Mouse (Mus musculus) ES-Bruce4 (cell line): ENCODE measurements at regions not wholly inside any gene's neighbourhood (a gene's known extent, or its start where the extent isn't known, plus 50 kb on each side); places are given as distances from the start of the nearest gene placed in this dataset.
A peak's percentile ranks its signal among the peaks of the same experiment; 100 is the strongest.

Experiments used
- H3K27ac ChIP-seq: 2 replicates; pipeline ENCODE4 v1.5.1; 2012; ENCODE audit warnings: low read length, inconsistent platforms; ENCODE audit not compliant: insufficient read depth
- H3K27me3 ChIP-seq: 2 replicates; pipeline ENCODE4 v1.6.1; 2012; ENCODE audit warnings: mild to moderate bottlenecking, low read length, inconsistent platforms; ENCODE audit not compliant: control insufficient read depth, poor library complexity, insufficient read depth, severe bottlenecking
- H3K36me3 ChIP-seq: 2 replicates; pipeline ENCODE4 v1.6.1; 2012; ENCODE audit warnings: inconsistent platforms, mild to moderate bottlenecking, low read length, moderate library complexity; ENCODE audit not compliant: control insufficient read depth, poor library complexity, insufficient read depth, severe bottlenecking
- H3K4me1 ChIP-seq: one replicate; pipeline ENCODE4 v1.8.1; 2011; ENCODE audit warnings: low read length; ENCODE audit not compliant: control insufficient read depth, insufficient read depth
- H3K4me3 ChIP-seq: 2 replicates; pipeline ENCODE4 v1.5.1; 2011; ENCODE audit warnings: low read depth, mild to moderate bottlenecking, low read length
- H3K9ac ChIP-seq: 2 replicates; pipeline ENCODE4 v1.6.1; 2012; ENCODE audit warnings: low read depth, mild to moderate bottlenecking, inconsistent platforms; ENCODE audit not compliant: poor library complexity, severe bottlenecking
- H3K9me3 ChIP-seq: replicated peaks from 2 replicates; pipeline ENCODE4 v1.6.1; 2012; ENCODE audit warnings: mild to moderate bottlenecking, low read length, inconsistent platforms; ENCODE audit not compliant: control insufficient read depth, poor library complexity, insufficient read depth, severe bottlenecking
- CTCF ChIP-seq: IDR thresholded peaks from one replicate; pipeline ENCODE4 v1.8.1; 2011; ENCODE audit warnings: low read depth, low read length
- EP300 ChIP-seq: IDR thresholded peaks from 2 replicates; pipeline ENCODE4 v1.6.1; 2011; ENCODE audit warnings: low read depth, low read length; ENCODE audit not compliant: insufficient read depth
- POLR2A ChIP-seq: IDR thresholded peaks from one replicate; pipeline ENCODE4 v1.8.1; 2011; ENCODE audit warnings: low read length; ENCODE audit not compliant: insufficient read depth

DNA sequence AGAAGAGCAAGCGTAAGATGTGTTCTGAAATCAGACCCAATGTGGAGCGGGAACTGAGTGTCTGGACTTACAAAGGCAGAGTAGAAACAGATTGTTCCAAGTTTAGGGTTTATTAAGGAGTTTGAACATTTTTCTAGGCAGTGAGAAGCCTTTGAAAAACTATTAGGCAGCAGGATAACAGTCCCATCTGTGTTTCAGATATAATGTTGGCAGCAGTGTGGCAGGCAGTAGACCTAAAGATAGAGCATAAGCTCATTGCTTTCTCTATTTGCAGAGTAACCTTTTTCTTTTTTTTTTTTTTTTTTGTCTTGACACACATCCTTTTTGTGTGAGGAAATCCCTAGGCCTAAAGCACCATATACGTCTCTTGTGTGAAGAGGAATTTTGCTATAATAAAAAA, 429.6 kb downstream of the Plcl1 start:
- H3K27me3 ChIP-seq, result no peaks in the 10 kb centered on the region
- no peaks in the 10 kb centered on the region for H3K36me3 ChIP-seq
- no peak for TF ChIP-seq CTCF
- TF ChIP-seq POLR2A, result no peak
- TF ChIP-seq EP300, result no peak

DNA sequence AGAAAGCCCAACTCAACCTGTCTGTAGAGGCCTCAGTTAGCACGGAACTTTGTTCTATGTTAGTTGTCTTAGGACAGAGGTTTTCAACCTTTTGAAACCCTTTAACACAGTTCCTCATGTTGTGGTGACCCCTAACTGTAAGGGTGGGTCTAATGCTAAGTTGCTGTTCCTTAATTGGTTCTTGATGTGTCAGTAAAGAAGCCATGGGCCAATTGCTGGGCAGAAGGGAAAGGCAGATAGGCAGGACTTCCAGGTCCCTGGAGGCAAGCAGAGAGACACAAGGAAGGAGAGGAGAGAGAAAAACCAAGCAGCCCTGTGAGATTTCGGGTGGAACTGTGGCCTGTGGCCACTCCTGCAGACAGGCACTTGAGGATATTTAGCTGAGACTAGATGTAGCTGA, 431.0 kb downstream of the Plcl1 start:
- H3K27me3 ChIP-seq, result no peaks in the 10 kb centered on the region
- no peaks in the 10 kb centered on the region for H3K4me1 ChIP-seq
- no peak overlapping the region for H3K27ac ChIP-seq
- no peaks in the 10 kb centered on the region for H3K36me3 ChIP-seq
- no peak overlapping the region for H3K4me3 ChIP-seq
- H3K9me3 ChIP-seq, result no peaks in the 10 kb centered on the region
- no peak overlapping the region for H3K9ac ChIP-seq
- TF ChIP-seq POLR2A (no peak), EP300 (no peak), CTCF (no peak)

More for the DNA sequence above, 429.6 kb downstream of the Plcl1 start:
- Histone ChIP-seq H3K4me3 (no peak overlapping the region), H3K9me3 (no peaks in the 10 kb centered on the region), H3K4me1 (no peaks in the 10 kb centered on the region), H3K27ac (no peak overlapping the region), H3K9ac (no peak overlapping the region)

DNA sequence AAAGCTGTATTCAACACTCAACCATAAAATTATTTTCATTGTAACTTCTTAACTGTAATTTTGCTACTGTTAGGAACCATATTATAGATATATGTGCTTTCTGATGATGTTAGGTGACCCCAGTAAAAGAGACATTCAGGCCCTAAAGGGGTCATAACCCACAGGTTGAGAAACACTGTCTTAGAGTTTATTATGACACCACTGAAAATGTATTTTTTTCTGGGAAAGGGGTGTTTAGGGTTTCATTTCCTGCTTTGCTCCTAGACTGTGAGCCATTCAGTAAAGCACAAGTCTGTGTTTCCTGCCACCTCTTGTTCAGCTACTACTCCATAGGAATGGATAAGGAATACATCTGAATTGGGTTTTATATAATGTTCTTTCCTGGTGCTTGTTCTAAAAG, 431.6 kb downstream of the Plcl1 start:
- no peaks in the 10 kb centered on the region for H3K36me3 ChIP-seq
- TF ChIP-seq POLR2A (no peak), CTCF (no peak), EP300 (no peak)
- no peaks in the 10 kb centered on the region for H3K4me1 ChIP-seq
- no peaks in the 10 kb centered on the region for H3K27me3 ChIP-seq
- H3K4me3 ChIP-seq, result no peak overlapping the region
- H3K9ac ChIP-seq, result no peak overlapping the region
- H3K27ac ChIP-seq, result no peak overlapping the region
- H3K9me3 ChIP-seq, result no peaks in the 10 kb centered on the region

DNA sequence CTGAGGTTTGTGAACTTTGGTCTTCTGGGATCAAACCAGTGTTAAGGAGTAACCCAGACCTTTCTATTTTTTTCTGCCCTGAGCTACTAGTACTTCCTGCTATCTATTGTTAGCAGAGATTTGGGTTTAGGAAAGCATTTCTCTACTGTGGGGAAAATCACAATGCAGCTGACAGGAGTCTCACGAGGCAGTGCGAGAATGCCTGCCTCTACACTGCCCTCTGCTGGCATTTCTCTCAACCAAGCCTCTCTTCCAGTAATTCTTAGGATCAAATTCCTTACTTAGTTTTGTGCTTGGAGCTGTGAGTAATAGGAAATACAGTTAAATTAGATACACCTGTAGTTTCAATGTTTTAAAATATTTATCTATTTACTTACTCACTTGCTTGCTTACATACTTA, 432.4 kb downstream of the Plcl1 start:
- H3K9ac ChIP-seq, result no peak overlapping the region
- H3K4me3 ChIP-seq, result no peak overlapping the region
- no peaks in the 10 kb centered on the region for H3K36me3 ChIP-seq
- no peaks in the 10 kb centered on the region for H3K4me1 ChIP-seq
- TF ChIP-seq EP300 (no peak), POLR2A (no peak), CTCF (peak; percentile 72)
- H3K27ac ChIP-seq, result no peak overlapping the region
- H3K9me3 ChIP-seq, result no peaks in the 10 kb centered on the region
- H3K27me3 ChIP-seq, result no peaks in the 10 kb centered on the region

DNA sequence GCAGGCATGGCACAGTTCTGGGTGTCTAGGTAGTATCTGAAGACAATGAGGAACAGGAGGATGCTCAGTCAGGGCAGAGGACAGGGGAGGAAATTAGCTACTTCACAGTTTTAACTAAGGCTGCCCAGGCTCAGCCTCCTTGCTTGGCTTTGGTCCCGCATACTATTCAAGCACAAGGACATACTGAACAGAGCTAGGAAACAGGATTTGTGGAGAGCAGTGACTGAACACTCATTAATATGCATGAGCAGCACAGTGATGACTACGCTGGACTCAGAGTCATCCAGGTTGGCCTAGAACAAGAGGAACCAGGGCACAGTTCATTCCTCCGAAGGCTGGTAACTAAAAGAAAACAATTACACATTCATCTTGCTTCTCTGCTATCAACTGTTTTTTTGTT, 443.1 kb downstream of the Plcl1 start:
- Histone ChIP-seq H3K27ac (no peak overlapping the region), H3K4me1 (no peaks in the 10 kb centered on the region), H3K9ac (no peak overlapping the region), H3K9me3 (no peaks in the 10 kb centered on the region), H3K4me3 (no peak overlapping the region), H3K36me3 (no peaks in the 10 kb centered on the region), H3K27me3 (no peaks in the 10 kb centered on the region)
- TF ChIP-seq POLR2A (no peak), CTCF (no peak), EP300 (no peak)

DNA sequence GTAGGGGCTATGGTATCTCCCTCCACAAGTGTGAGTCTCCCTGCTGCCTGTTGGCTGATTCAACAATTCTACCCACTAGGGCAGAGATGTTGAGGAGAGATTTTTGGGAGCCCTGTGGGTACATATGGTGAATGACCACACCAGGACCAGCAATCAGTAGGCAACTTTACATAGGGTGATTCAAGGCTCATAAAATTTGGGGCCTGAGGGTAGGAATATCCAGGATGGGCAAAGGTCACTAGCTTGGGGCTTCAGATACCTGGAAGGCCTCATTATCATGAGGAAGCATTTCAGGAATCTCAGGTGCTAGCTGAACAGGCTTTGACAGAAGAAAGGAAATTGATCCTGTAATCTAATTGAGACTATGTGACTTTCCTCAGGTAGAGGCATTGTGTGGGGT, 446.6 kb downstream of the Plcl1 start:
- Histone ChIP-seq H3K9ac (no peak overlapping the region), H3K36me3 (no peaks in the 10 kb centered on the region), H3K27me3 (no peaks in the 10 kb centered on the region; the same call in 1 of the 2 replicates), H3K4me1 (no peaks in the 10 kb centered on the region), H3K9me3 (no peaks in the 10 kb centered on the region), H3K4me3 (no peak overlapping the region), H3K27ac (no peak overlapping the region)
- no peak for TF ChIP-seq POLR2A
- no peak for TF ChIP-seq EP300
- no peak for TF ChIP-seq CTCF
